Mouse (Mus musculus) cortical plate, adult 2 months (tissue): ENCODE results near the gene Usp7.

Experiments
- CTCF ChIP-seq: fragments of 200-500 bp; IDR thresholded peaks from 2 replicates; pipeline ENCODE4 v1.5.1; 2011; ENCODE audit warnings: mild to moderate bottlenecking, control low read depth, low read length; ENCODE audit not compliant: insufficient read depth; ENCODE audit errors: extremely low read depth
- POLR2A ChIP-seq: fragments of 200-500 bp; IDR thresholded peaks from 2 replicates; pipeline ENCODE4 v1.6.1; 2011; ENCODE audit warnings: mild to moderate bottlenecking, low read length, control low read depth; ENCODE audit not compliant: insufficient read depth; ENCODE audit errors: extremely low read depth

- TF ChIP-seq CTCF (no peak), POLR2A (no peak)
These were observed 25.8 kb upstream of the Usp7 start for GRCm38 (mm10) chr16:8817872-8818271.
